Mouse (Mus musculus): ENCODE measurements around the gene Serinc3. TPM values are rescaled to one million over a fixed set of nuclear protein-coding genes. Genes with fewer than 3 reads are reported as not detected.
A peak's percentile ranks its signal among the peaks of the same experiment; 100 is the strongest.

Gene Serinc3
- polyA plus RNA-seq, 1 experiment from 2014 or later = 38.4 TPM

GRCm38 (mm10) chr2:163643576-163643971, 1.4 kb downstream of the Serinc3 start:
- 77% methylated on average over 2 of the region's 2 CpGs for WGBS
- H3K4me2 ChIP-seq (replicated peaks; ENCODE audit: low read depth, low read length) = peak overlapping the region; percentile 56
- H3K27ac ChIP-seq (ENCODE audit: low read depth, low read length) = no peak overlapping the region
- no peaks in the 10 kb centered on the region; the same call in 1 of the 2 replicates for H3K4me1 ChIP-seq (replicated peaks; ENCODE audit: control insufficient read depth, insufficient read depth, low read length)
- ATAC-seq (ENCODE audit: low FRiP score) = no peak
- DNase-seq (ENCODE audit: low spot score) = no peak
- H3K4me3 ChIP-seq (ENCODE audit: low read depth, low read length) = peak overlapping the region; percentile 79
- no peaks in the 10 kb centered on the region for H3K27me3 ChIP-seq (ENCODE audit: control insufficient read depth, insufficient read depth, low read length)
- no peaks in the 10 kb centered on the region for H3K36me3 ChIP-seq (ENCODE audit: control insufficient read depth, insufficient read depth, low read length)
- H3K9me3 ChIP-seq (ENCODE audit: control insufficient read depth, low read length) = no peaks in the 10 kb centered on the region
- H3K9ac ChIP-seq (ENCODE audit: low read depth, low read length) = peak overlapping the region; percentile 82

- H3K27me3 ChIP-seq (ENCODE audit: control insufficient read depth, insufficient read depth, low read length) = no peaks in the 10 kb centered on the region
- H3K4me1 ChIP-seq (replicated peaks; ENCODE audit: control insufficient read depth, insufficient read depth, low read length) = no peaks in the 10 kb centered on the region; the same call in 1 of the 2 replicates
- H3K4me3 ChIP-seq (ENCODE audit: low read depth, low read length) = no peak overlapping the region
- no peak overlapping the region for H3K4me2 ChIP-seq (replicated peaks; ENCODE audit: low read depth, low read length)
- no peak for ATAC-seq (ENCODE audit: low FRiP score)
- DNase-seq (ENCODE audit: low spot score) = no peak
- no peaks in the 10 kb centered on the region for H3K9me3 ChIP-seq (ENCODE audit: control insufficient read depth, low read length)
- H3K36me3 ChIP-seq (ENCODE audit: control insufficient read depth, insufficient read depth, low read length) = no peaks in the 10 kb centered on the region
- WGBS = 87% methylated on average over 30 of the region's 30 CpGs
- H3K27ac ChIP-seq (ENCODE audit: low read depth, low read length) = no peak overlapping the region
- no peak overlapping the region for H3K9ac ChIP-seq (ENCODE audit: low read depth, low read length)
These were observed 2.0 kb downstream of the Serinc3 start for GRCm38 (mm10) chr2:163642685-163643575.

- DNase-seq (ENCODE audit: low spot score) (no peak), ATAC-seq (ENCODE audit: low FRiP score) (no peak)
- H3K4me2 ChIP-seq (replicated peaks; ENCODE audit: low read depth, low read length) = no peak overlapping the region
- no peaks in the 10 kb centered on the region for H3K36me3 ChIP-seq (ENCODE audit: control insufficient read depth, insufficient read depth, low read length)
- H3K27me3 ChIP-seq (ENCODE audit: control insufficient read depth, insufficient read depth, low read length) = no peaks in the 10 kb centered on the region
- H3K27ac ChIP-seq (ENCODE audit: low read depth, low read length) = no peak overlapping the region
- H3K4me1 ChIP-seq (replicated peaks; ENCODE audit: control insufficient read depth, insufficient read depth, low read length) = no peaks in the 10 kb centered on the region; the same call in 1 of the 2 replicates
- H3K9ac ChIP-seq (ENCODE audit: low read depth, low read length) = no peak overlapping the region
- H3K9me3 ChIP-seq (ENCODE audit: control insufficient read depth, low read length) = no peaks in the 10 kb centered on the region
- WGBS = 88% methylated on average over 3 of the region's 3 CpGs
- H3K4me3 ChIP-seq (ENCODE audit: low read depth, low read length) = no peak overlapping the region
These were observed 3.2 kb downstream of the Serinc3 start for GRCm38 (mm10) chr2:163641681-163642080.

- H3K36me3 ChIP-seq (ENCODE audit: control insufficient read depth, insufficient read depth, low read length) = no peaks in the 10 kb centered on the region
- no peaks in the 10 kb centered on the region for H3K27me3 ChIP-seq (ENCODE audit: control insufficient read depth, insufficient read depth, low read length)
- H3K27ac ChIP-seq (ENCODE audit: low read depth, low read length) = no peak overlapping the region
- H3K9ac ChIP-seq (ENCODE audit: low read depth, low read length) = no peak overlapping the region
- WGBS = 90% methylated on average over 3 of the region's 3 CpGs
- H3K4me1 ChIP-seq (replicated peaks; ENCODE audit: control insufficient read depth, insufficient read depth, low read length) = no peaks in the 10 kb centered on the region; the same call in 1 of the 2 replicates
- ATAC-seq (ENCODE audit: low FRiP score) = no peak
- H3K9me3 ChIP-seq (ENCODE audit: control insufficient read depth, low read length) = no peaks in the 10 kb centered on the region
- H3K4me3 ChIP-seq (ENCODE audit: low read depth, low read length) = no peak overlapping the region
- no peak for DNase-seq (ENCODE audit: low spot score)
- H3K4me2 ChIP-seq (replicated peaks; ENCODE audit: low read depth, low read length) = no peak overlapping the region
These were observed 4.4 kb downstream of the Serinc3 start for GRCm38 (mm10) chr2:163640493-163640892.

GRCm38 (mm10) chr2:163637655-163638266, 7.2 kb downstream of the Serinc3 start:
- H3K4me1 ChIP-seq (replicated peaks; ENCODE audit: control insufficient read depth, insufficient read depth, low read length) = no peaks in the 10 kb centered on the region; the same call in 1 of the 2 replicates
- no peak overlapping the region for H3K9ac ChIP-seq (ENCODE audit: low read depth, low read length)
- 71% methylated on average over 5 of the region's 5 CpGs for WGBS
- no peak for ATAC-seq (ENCODE audit: low FRiP score)
- H3K27me3 ChIP-seq (ENCODE audit: control insufficient read depth, insufficient read depth, low read length) = no peaks in the 10 kb centered on the region
- H3K4me2 ChIP-seq (replicated peaks; ENCODE audit: low read depth, low read length) = no peak overlapping the region
- no peak overlapping the region for H3K27ac ChIP-seq (ENCODE audit: low read depth, low read length)
- no peaks in the 10 kb centered on the region for H3K9me3 ChIP-seq (ENCODE audit: control insufficient read depth, low read length)
- no peaks in the 10 kb centered on the region for H3K36me3 ChIP-seq (ENCODE audit: control insufficient read depth, insufficient read depth, low read length)
- no peak for DNase-seq (ENCODE audit: low spot score)
- no peak overlapping the region for H3K4me3 ChIP-seq (ENCODE audit: low read depth, low read length)

GRCm38 (mm10) chr2:163636057-163636456, 8.9 kb downstream of the Serinc3 start:
- 92% methylated on average over 2 of the region's 2 CpGs for WGBS
- peaks cover under 1% of the 10 kb centered on the region; the same call in 1 of the 2 replicates for H3K36me3 ChIP-seq (ENCODE audit: control insufficient read depth, insufficient read depth, low read length)
- no peaks in the 10 kb centered on the region for H3K9me3 ChIP-seq (ENCODE audit: control insufficient read depth, low read length)
- no peaks in the 10 kb centered on the region for H3K27me3 ChIP-seq (ENCODE audit: control insufficient read depth, insufficient read depth, low read length)
- H3K9ac ChIP-seq (ENCODE audit: low read depth, low read length) = no peak overlapping the region
- H3K4me3 ChIP-seq (ENCODE audit: low read depth, low read length) = no peak overlapping the region
- ATAC-seq (ENCODE audit: low FRiP score) (no peak), DNase-seq (ENCODE audit: low spot score) (no peak)
- H3K4me1 ChIP-seq (replicated peaks; ENCODE audit: control insufficient read depth, insufficient read depth, low read length) = no peaks in the 10 kb centered on the region
- no peak overlapping the region for H3K4me2 ChIP-seq (replicated peaks; ENCODE audit: low read depth, low read length)
- no peak overlapping the region for H3K27ac ChIP-seq (ENCODE audit: low read depth, low read length)

GRCm38 (mm10) chr2:163634211-163634610, 10.7 kb downstream of the Serinc3 start:
- Histone ChIP-seq H3K9me3 (ENCODE audit: control insufficient read depth, low read length) (no peaks in the 10 kb centered on the region), H3K27ac (ENCODE audit: low read depth, low read length) (no peak overlapping the region), H3K4me3 (ENCODE audit: low read depth, low read length) (no peak overlapping the region), H3K27me3 (ENCODE audit: control insufficient read depth, insufficient read depth, low read length) (no peaks in the 10 kb centered on the region), H3K4me1 (replicated peaks; ENCODE audit: control insufficient read depth, insufficient read depth, low read length) (no peaks in the 10 kb centered on the region), H3K9ac (ENCODE audit: low read depth, low read length) (no peak overlapping the region), H3K36me3 (ENCODE audit: control insufficient read depth, insufficient read depth, low read length) (peaks cover 7% of the 10 kb centered on the region), H3K4me2 (replicated peaks; ENCODE audit: low read depth, low read length) (no peak overlapping the region)
- 93% methylated on average over 2 of the region's 2 CpGs for WGBS
- DNase-seq (ENCODE audit: low spot score) (no peak), ATAC-seq (ENCODE audit: low FRiP score) (no peak)

GRCm38 (mm10) chr2:163631715-163632114, 13.2 kb downstream of the Serinc3 start:
- Histone ChIP-seq H3K4me3 (ENCODE audit: low read depth, low read length) (no peak overlapping the region), H3K4me1 (replicated peaks; ENCODE audit: control insufficient read depth, insufficient read depth, low read length) (no peaks in the 10 kb centered on the region), H3K36me3 (ENCODE audit: control insufficient read depth, insufficient read depth, low read length) (peaks cover 12% of the 10 kb centered on the region), H3K9me3 (ENCODE audit: control insufficient read depth, low read length) (no peaks in the 10 kb centered on the region), H3K4me2 (replicated peaks; ENCODE audit: low read depth, low read length) (no peak overlapping the region), H3K27ac (ENCODE audit: low read depth, low read length) (no peak overlapping the region), H3K9ac (ENCODE audit: low read depth, low read length) (no peak overlapping the region), H3K27me3 (ENCODE audit: control insufficient read depth, insufficient read depth, low read length) (no peaks in the 10 kb centered on the region)
- WGBS = 88% methylated on average over 2 of the region's 2 CpGs
- no peak for ATAC-seq (ENCODE audit: low FRiP score)
- no peak for DNase-seq (ENCODE audit: low spot score)
